Mouse (Mus musculus) intestine, postnatal 0 days (tissue): ENCODE measurements at regions not wholly inside any gene's neighbourhood (a gene's known extent, or its start where the extent isn't known, plus 50 kb on each side); places are given as distances from the start of the nearest gene placed in this dataset.
A peak's percentile ranks its signal among the peaks of the same experiment; 100 is the strongest.

Experiments used
- ATAC-seq: fragments of 200-750 bp; cut with Nextera tagmentation; 2 replicates; pipeline ENCODE4 v1.8.0; 2017; ENCODE audit warnings: mild to moderate bottlenecking, moderate TSS enrichment, moderate library complexity
- H3K27ac ChIP-seq: fragments of 300-500 bp; sonication (generic); 2 replicates; pipeline ENCODE4 v1.5.1; 2014; ENCODE audit warnings: mild to moderate bottlenecking, low read depth, low read length, moderate library complexity
- H3K27me3 ChIP-seq: fragments of 300-500 bp; sonication (generic); replicated peaks from 2 replicates; pipeline ENCODE4 v1.6.1; 2014; ENCODE audit warnings: low read length, mixed read lengths; ENCODE audit not compliant: control insufficient read depth, insufficient read depth
- H3K36me3 ChIP-seq: fragments of 300-500 bp; sonication (generic); 2 replicates; pipeline ENCODE4 v1.6.1; 2014; ENCODE audit warnings: mild to moderate bottlenecking, moderate library complexity; ENCODE audit not compliant: control insufficient read depth, insufficient read depth
- H3K4me1 ChIP-seq: fragments of 300-500 bp; sonication (generic); replicated peaks from 2 replicates; pipeline ENCODE4 v1.6.1; 2014; ENCODE audit warnings: antibody characterized with exemption, low read length, mixed read lengths; ENCODE audit not compliant: control insufficient read depth, insufficient read depth
- H3K4me2 ChIP-seq: fragments of 300-500 bp; sonication (generic); replicated peaks from 2 replicates; pipeline ENCODE4 v1.6.1; 2014; ENCODE audit warnings: low read depth, mild to moderate bottlenecking, moderate library complexity
- H3K4me3 ChIP-seq: fragments of 300-500 bp; sonication (generic); 2 replicates; pipeline ENCODE4 v1.5.1; 2014; ENCODE audit warnings: low read depth, low read length
- H3K9ac ChIP-seq: fragments of 300-500 bp; sonication (generic); 2 replicates; pipeline ENCODE4 v1.6.1; 2014; ENCODE audit warnings: mild to moderate bottlenecking, low read depth, low read length
- H3K9me3 ChIP-seq: fragments of 300-500 bp; sonication (generic); 2 replicates; pipeline ENCODE4 v1.6.1; 2016; ENCODE audit warnings: mixed run types; ENCODE audit not compliant: control insufficient read depth
- CTCF ChIP-seq: sonication (generic); IDR thresholded peaks from 2 replicates; pipeline ENCODE4 v1.5.1; 2016; ENCODE audit warnings: low read depth, mild to moderate bottlenecking, control low read depth, antibody characterized with exemption, moderate library complexity
- WGBS: fragments of 180-500 bp; shearing (Covaris S2); extraction: QIAGEN DNeasy Blood & Tissue Kit; methylation state at CpG from one replicate; pipeline ENCODE4 v1.1.7; 2014; 5-methylcytosine and 5-hydroxymethylcytosine counted together

GRCm38 (mm10) chr16:78473456-78473855 lies 96.5 kb upstream of the Btg3 start:
- Histone ChIP-seq H3K4me2 (no peak overlapping the region), H3K27me3 (no peaks in the 10 kb centered on the region), H3K9me3 (no peaks in the 10 kb centered on the region), H3K4me3 (no peak overlapping the region), H3K36me3 (no peaks in the 10 kb centered on the region), H3K27ac (no peak overlapping the region), H3K9ac (no peak overlapping the region), H3K4me1 (no peaks in the 10 kb centered on the region)
- 77% methylated on average over 7 of the region's 7 CpGs for WGBS
- no peak for TF ChIP-seq CTCF
- ATAC-seq: no peak

GRCm38 (mm10) chr16:78459996-78460395 lies 83.0 kb upstream of the Btg3 start:
- no peak for TF ChIP-seq CTCF
- 45% methylated on average over 8 of the region's 8 CpGs for whole genome bisulfite sequencing

GRCm38 (mm10) chr16:78457731-78458151 lies 80.7 kb upstream of the Btg3 start:
- Histone ChIP-seq H3K27me3 (no peaks in the 10 kb centered on the region), H3K27ac (no peak overlapping the region), H3K4me3 (no peak overlapping the region), H3K4me2 (no peak overlapping the region), H3K9ac (no peak overlapping the region), H3K9me3 (no peaks in the 10 kb centered on the region), H3K4me1 (no peaks in the 10 kb centered on the region), H3K36me3 (no peaks in the 10 kb centered on the region)
- no peak for TF ChIP-seq CTCF
- WGBS: 89% methylated on average over 8 of the region's 8 CpGs
- no peak for ATAC-seq

More at GRCm38 (mm10) chr16:78459996-78460395, 83.0 kb upstream of the Btg3 start:
- no peak overlapping the region for H3K9ac ChIP-seq
- H3K4me2 ChIP-seq: no peak overlapping the region
- no peaks in the 10 kb centered on the region for H3K36me3 ChIP-seq
- no peak for ATAC-seq
- H3K27me3 ChIP-seq: no peaks in the 10 kb centered on the region
- no peaks in the 10 kb centered on the region for H3K4me1 ChIP-seq
- no peak overlapping the region for H3K27ac ChIP-seq
- H3K9me3 ChIP-seq: no peaks in the 10 kb centered on the region
- H3K4me3 ChIP-seq: no peak overlapping the region

GRCm38 (mm10) chr16:78456345-78456744 lies 79.4 kb upstream of the Btg3 start:
- 63% methylated on average over 10 of the region's 10 CpGs for WGBS
- Histone ChIP-seq H3K9me3 (no peaks in the 10 kb centered on the region), H3K4me1 (no peaks in the 10 kb centered on the region), H3K27ac (no peak overlapping the region), H3K4me3 (no peak overlapping the region), H3K36me3 (no peaks in the 10 kb centered on the region), H3K9ac (no peak overlapping the region), H3K27me3 (no peaks in the 10 kb centered on the region), H3K4me2 (no peak overlapping the region)
- no peak for TF ChIP-seq CTCF
- no peak for ATAC-seq

GRCm38 (mm10) chr16:78454509-78454908 lies 77.5 kb upstream of the Btg3 start:
- TF ChIP-seq CTCF: no peak
- WGBS: 95% methylated on average over 9 of the region's 9 CpGs
- H3K9ac ChIP-seq: no peak overlapping the region
- no peak overlapping the region for H3K27ac ChIP-seq
- no peaks in the 10 kb centered on the region for H3K4me1 ChIP-seq
- H3K27me3 ChIP-seq: no peaks in the 10 kb centered on the region
- no peak for ATAC-seq
- no peak overlapping the region for H3K4me3 ChIP-seq
- no peaks in the 10 kb centered on the region for H3K9me3 ChIP-seq
- H3K4me2 ChIP-seq: no peak overlapping the region
- H3K36me3 ChIP-seq: no peaks in the 10 kb centered on the region

- Histone ChIP-seq H3K36me3 (no peaks in the 10 kb centered on the region), H3K4me1 (no peaks in the 10 kb centered on the region), H3K9ac (no peak overlapping the region), H3K9me3 (no peaks in the 10 kb centered on the region), H3K4me3 (no peak overlapping the region), H3K4me2 (no peak overlapping the region), H3K27ac (no peak overlapping the region), H3K27me3 (no peaks in the 10 kb centered on the region)
- 6% methylated on average over 10 of the region's 10 CpGs for WGBS
- ATAC-seq: no peak
- peak; percentile 89 for TF ChIP-seq CTCF
These were observed 75.3 kb upstream of the Btg3 start for GRCm38 (mm10) chr16:78452303-78452702.

GRCm38 (mm10) chr16:78451750-78452149 lies 74.8 kb upstream of the Btg3 start:
- Histone ChIP-seq H3K36me3 (no peaks in the 10 kb centered on the region), H3K27ac (no peak overlapping the region), H3K9me3 (no peaks in the 10 kb centered on the region), H3K4me1 (no peaks in the 10 kb centered on the region), H3K4me3 (no peak overlapping the region), H3K27me3 (no peaks in the 10 kb centered on the region), H3K9ac (no peak overlapping the region), H3K4me2 (no peak overlapping the region)
- ATAC-seq: no peak
- TF ChIP-seq CTCF: no peak
- 90% methylated on average over 8 of the region's 8 CpGs for WGBS
